Mouse (Mus musculus): ENCODE data around the gene Eri3.

Eri3 gene

DNA sequence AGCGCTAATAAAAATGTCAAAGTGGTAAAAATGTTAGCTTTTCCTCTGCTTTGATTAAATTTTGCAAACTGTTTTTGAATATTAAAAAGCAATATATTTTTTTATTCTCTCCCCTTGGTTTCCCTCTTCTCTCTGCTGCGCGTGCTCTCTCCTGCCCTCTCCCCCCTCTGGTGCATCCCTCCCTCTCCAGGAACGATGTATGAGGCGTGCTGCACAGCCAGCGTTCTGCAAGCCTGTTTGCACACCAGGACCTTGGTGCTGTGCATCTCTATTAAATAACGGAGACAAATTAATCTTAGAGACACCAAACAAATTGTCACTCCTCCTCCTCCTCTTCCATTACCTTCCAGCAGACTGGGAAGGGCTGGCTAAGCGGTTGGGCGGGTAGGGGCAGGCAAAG lies 31.5 kb downstream of the Eri3 start:
- DNase-seq = peak; percentile 30

DNA sequence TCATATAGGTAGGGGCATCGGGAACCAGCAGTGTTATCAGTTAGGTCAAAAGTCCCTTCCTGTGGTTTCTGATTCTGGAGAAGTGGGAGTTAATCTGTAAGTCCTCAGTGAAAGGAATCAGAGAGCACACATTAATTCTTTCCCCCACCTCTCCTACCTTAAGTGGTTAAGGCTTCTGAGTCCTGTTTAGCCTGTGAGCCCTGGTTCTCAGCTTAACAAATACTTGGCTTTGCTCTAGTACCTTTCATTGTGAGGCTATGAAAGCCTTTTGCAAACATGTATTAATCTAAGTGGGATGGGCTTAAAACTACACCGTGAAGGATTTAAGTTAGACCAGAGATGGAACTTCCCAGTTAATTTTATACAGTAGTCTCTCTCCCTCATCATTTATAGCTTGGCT lies 35.8 kb downstream of the Eri3 start:
- no peak for DNase-seq

DNA sequence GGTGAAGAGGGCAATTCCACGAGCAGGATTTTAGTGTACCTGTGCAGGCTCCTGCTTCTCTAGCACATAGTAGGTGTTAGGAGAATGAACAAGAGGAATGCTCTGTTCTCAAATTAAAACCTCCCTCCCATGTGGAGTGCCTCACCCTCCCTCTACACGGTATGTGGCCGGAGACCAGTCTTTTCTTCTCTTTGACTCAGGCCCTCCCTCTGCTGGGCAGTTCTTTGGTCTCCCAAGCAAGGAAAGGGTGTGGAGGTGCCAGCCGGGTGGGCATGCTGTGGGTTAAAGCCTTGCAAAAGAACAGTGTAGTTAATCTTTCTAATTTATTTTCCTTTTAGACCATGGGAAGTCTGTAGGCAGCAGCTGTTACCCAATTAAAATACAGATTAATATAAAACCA lies 37.3 kb downstream of the Eri3 start:
- DNase-seq = no peak

DNA sequence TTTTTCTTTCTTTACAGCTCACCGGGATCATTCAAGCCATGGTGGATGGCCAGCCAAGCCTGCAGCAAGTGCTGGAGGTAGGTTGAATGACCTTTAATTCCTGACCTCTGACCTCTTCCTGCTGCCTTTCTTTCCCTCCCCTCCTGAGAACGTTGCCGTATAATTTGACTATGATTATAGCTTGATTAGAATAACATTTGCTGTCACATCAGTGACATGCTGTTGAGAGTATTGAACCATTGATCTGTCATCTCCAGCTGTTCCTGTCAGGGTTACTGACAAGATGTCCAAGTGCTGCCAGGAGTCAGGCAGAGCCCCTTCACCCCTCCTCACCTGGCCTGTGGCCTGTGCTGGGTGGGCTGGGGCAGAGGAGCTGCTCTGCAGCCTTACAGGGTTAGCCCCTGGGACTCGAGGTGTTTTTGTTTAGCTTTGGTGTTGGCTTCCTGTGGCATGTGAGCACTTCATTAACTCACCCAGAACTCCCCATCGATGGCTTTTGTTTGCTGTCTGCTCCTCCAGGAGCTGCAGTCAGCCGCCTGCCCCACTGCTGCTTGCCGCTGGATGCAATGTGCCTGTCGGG lies 39.0 kb downstream of the Eri3 start:
- no peak for DNase-seq

GRCm38 (mm10) chr4:117590781-117591180 lies 40.6 kb downstream of the Eri3 start:
- no peak for DNase-seq

- DNase-seq = no peak
These were observed 42.0 kb downstream of the Eri3 start for GRCm38 (mm10) chr4:117592206-117592605.

GRCm38 (mm10) chr4:117595293-117595692 lies 45.1 kb downstream of the Eri3 start:
- DNase-seq = no peak

- DNase-seq = no peak
These were observed 49.9 kb downstream of the Eri3 start for GRCm38 (mm10) chr4:117599986-117600565.

GRCm38 (mm10) chr4:117601338-117601776 lies 51.2 kb downstream of the Eri3 start:
- no peak for DNase-seq

DNA sequence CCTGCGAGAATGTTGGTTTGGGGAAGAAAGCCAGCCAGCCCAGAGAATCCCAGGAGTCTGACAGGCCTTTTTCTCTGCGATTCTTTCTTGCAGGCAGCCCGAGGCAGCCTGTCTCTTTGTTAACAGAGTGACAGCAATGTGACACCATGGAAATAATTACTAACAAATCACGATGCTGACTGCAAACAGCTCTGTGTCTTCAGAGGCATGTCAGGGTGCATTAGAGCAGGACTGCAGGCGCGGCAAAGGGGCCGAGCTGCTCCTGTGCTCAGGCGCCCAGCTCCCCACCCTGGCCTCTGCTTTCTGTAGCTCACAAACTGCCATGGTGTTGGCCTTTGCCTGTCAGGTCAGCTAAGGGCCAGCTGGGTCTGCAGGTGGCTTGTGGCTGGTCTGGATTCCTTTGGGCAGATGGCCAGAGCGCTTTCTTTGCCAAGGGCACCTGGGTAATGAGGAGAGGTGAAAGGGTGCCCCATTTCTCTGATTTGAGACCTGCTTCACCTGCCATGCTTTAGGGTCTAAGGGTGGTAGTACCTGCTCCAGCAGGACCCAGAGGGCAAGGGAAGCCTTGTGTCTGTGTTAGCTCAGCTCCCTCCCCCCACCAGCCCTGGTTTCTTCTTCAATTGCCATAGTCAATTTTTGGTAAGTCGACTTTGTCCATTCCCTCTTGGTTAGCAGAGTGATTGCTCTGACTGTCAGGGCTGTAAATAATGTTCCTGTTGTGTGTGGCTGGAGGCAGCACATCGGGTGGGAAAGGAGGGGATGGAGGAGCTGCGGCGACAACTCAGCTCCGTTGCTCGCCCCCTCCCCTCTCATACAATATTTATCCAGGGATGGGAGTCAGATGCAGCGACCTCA lies 55.2 kb downstream of the Eri3 start:
- DNase-seq = no peak

GRCm38 (mm10) chr4:117605954-117606227 lies 55.7 kb downstream of the Eri3 start:
- no peak for DNase-seq

GRCm38 (mm10) chr4:117606831-117607610 lies 56.9 kb downstream of the Eri3 start:
- no peak for DNase-seq

DNA sequence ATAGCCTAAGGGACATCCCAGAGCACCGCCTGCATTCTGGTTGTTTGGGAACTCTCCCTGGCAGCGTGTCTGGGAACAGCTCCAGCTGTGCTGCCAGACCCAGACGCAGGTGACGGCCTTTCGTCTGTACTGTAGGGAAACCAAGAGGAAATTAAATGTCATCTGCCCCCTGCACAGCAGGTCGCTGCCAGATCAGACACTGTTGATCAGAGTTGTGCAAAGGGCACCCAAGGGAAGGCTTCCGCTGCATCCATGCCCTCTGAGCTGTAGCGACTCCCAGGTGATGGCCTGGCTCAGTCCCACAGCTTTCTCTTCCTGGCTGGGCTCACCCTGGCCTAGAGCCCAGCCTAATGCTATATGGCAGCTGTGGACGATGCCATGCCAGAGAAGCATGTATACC lies 58.1 kb downstream of the Eri3 start:
- DNase-seq = peak; percentile 27

- DNase-seq = no peak
These were observed 59.3 kb downstream of the Eri3 start for GRCm38 (mm10) chr4:117609371-117610039.

DNA sequence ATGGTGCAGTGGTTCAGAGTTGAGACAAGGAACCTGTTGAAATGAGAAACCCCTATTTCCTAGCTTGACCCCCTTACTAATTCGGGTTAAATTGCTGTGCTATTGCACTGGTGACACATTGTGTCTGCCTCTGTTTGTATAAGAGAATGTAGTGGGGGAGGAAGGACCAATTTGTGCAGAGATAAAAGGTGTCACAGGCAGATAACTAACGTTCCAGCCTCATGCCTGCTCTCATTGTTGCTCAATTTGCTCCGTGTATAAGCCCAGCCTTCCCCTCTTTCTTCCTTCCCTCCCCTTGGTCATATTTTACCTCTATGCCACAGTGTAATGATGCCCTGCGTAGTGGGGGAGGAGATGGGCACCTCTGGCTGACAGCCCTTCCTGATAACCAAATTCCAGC lies 61.2 kb downstream of the Eri3 start:
- no peak for DNase-seq

- DNase-seq = no peak
These were observed 61.6 kb downstream of the Eri3 start for GRCm38 (mm10) chr4:117611814-117612213.

GRCm38 (mm10) chr4:117612713-117613112 lies 62.5 kb downstream of the Eri3 start:
- DNase-seq = no peak

GRCm38 (mm10) chr4:117613153-117613773 lies 63.1 kb downstream of the Eri3 start:
- DNase-seq = no peak

DNA sequence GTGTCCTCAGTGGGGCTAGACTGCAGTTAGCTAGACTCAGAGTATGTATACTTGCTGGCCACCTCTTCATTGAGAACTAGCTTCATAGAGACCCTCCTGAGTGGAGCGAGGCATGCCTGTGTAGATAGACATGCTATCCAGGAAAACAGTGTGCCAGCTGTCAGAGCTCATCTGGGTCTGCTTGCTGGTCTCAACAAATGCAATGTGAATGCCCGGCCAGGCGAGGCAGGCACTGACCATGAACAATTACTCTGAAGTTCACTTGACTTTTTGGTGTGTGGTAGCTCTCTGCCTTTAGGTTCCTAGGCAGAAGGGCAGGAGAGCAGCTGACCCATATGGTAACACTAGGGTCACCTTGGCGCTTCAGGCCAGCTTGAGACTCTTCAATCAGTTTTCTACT lies 66.4 kb downstream of the Eri3 start:
- no peak for DNase-seq

DNA sequence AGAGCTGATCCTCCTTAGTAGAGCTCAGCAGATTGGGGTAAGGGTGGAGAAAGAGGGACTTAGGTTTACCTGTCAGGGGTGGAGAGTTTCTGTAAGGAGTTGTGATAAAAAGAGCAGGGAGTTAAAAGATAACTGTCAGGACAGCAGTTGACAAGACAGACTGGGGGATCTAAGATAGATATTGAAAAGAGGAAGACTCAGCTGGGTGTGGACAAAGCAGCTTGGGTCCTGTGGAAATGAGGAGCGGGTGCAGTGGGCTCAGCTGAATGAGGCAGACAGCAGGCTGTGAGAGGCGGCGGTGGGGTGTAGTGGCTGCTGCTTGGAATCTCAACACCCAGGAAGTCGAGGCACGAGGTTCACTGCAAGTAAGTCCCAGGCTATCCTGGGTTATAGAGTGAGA lies 72.1 kb downstream of the Eri3 start:
- DNase-seq = no peak

DNA sequence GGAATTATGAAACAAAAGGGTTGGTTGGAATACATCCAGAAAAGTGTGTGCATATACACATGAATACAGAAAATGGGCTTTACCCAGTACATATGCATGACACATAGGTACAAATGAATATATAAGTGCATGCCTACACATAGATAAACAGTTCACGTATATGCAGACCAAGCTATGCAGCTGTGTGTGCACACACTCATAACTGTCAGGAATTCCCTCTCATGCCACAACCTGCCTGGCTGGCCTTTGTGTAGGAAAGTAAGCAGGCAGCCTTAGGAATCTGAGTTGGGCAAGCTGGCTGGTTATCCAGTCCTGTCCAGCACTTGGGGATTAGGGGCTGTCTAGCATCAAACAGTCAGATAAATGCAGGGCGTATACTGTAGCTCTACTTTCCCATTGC lies 72.9 kb downstream of the Eri3 start:
- no peak for DNase-seq

GRCm38 (mm10) chr4:117624660-117625059 lies 74.5 kb downstream of the Eri3 start:
- peak; percentile 65 for DNase-seq

DNA sequence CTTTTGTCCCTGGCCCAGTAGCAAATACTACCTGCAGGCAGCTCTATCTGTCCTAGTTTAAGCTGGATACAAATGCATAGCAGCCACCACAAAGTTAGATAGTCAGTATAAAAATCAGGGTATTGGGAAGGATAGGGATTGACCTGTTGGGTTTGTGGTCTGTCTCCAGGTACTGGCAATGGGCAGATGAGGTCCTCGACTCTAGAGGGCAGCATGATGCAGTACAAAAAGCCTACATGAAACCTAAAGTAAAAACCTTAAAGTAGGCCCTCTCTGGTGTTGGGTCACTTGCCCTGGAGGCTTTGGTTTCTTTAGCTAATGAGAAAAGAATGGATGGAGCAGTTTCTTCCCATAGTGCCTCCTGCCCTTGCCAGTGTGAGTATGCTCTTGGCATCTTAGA lies 78.3 kb downstream of the Eri3 start:
- DNase-seq = no peak
